Mouse (Mus musculus): ENCODE results near the gene Mgrn1.

The Mgrn1 gene

DNA sequence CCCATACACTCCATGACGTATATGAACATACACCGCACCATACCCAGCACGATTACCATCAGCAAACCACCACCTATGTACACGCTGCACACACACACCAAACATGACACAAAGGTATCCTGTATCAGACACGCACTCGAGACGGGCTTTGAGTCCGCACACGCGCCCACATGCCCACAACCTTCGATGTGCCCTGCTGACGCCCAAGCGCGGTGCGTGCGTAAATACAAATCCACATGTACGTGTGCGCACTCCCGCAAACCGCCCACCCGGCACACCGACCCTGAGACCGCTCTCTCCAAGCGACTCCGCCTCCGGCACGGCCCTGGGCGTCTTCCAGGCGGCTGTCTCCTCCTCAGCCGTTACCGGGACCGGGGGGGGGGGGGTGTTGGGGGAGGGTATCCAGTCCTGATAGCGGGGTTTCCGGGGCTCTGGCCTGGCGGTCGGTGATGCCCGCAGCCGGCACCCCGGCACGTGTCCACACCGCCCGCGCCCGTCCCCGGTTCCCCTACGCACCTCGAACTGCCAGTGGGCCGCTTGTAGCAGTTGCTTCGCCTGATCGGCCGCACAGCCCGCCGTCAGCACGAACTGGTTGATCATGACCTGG is 6.8 kb upstream of the Mgrn1 start:
- no peak for DNase-seq (ENCODE audit: low read depth, low spot score)

DNA sequence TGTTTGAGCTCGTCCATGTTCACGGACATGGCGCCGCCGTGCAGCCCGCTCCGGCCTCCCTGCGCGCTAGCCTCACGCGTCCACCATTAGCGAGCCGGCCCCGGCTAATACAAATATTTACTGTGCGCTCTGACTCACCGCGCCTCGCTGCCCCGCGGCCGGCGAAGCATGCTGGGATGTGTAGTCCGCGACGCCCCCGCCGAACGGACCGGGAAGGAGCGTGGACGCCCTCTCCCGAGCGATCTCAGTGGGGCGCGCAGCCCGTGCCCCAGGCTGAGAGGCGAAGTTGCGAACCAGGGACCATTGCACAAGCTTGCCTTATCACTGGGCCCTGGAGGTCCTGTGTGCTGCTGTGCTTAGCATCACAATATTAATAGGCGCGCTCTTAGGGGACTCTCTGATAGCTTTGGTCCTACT is 6.3 kb upstream of the Mgrn1 start:
- DNase-seq (ENCODE audit: low read depth, low spot score): peak; percentile 77

DNA sequence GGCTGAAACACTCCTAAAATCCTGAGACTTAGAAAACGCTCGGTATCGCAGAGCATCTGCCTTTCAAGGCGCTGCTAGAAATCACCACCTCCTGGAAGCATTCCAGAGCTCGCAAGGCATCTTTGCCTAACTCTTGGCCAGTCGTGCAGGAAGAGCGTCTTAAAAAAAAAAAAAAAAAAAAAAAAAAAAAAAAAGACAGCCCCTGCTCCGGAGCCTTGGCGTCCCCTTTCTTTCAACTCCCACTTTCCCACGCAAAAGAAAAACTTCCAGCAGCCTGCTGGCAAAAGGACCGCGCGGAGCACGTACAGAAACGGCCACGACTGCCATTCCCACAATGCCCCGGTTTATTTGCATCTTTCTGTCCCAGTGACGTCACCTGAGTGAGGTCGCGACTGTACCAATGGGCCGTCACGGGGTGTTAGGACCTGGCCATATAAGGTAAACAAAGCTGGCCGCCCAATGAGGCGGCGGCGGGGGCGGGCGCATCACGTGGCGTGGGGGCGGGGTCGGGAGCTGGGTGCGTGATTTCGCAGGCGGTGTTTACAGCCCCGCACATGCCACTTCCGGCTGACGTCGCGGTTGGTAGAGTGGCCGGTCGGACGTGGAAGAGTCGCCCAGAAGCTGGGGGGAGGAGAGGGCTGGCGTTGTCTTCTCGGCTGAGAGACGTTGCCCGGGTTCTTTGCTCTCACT is 5.8 kb upstream of the Mgrn1 start, which contains the start of gene Ubald1:
TSS of gene Ubald1 (minus strand) at position 180 of the 690 bp plus-strand sequence.
- peak; percentile 99 for DNase-seq (ENCODE audit: low read depth, low spot score)

GRCm38 (mm10) chr16:4881400-4882351 is 4.4 kb upstream of the Mgrn1 start:
- no peak for DNase-seq (ENCODE audit: low read depth, low spot score)

DNA sequence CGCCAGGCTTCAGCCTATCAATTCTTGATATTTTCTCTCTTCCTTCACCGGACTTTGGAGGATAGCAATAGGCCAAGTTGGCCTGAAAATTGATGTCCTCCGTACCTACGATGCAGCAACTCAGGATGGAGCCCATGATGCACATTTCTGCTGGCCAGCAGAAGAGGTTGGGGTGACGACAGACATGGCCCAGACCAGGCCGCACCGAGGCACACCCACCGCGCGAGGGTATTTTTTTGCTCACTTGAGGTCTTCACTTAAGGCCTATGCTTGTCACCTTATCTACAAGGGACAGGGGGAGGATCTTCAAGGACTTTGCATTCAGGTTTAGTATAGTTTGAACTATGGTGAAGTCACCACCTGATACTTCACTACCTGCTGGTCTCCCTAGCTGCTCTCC is 1.1 kb upstream of the Mgrn1 start:
- no peak for DNase-seq (ENCODE audit: low read depth, low spot score)

DNA sequence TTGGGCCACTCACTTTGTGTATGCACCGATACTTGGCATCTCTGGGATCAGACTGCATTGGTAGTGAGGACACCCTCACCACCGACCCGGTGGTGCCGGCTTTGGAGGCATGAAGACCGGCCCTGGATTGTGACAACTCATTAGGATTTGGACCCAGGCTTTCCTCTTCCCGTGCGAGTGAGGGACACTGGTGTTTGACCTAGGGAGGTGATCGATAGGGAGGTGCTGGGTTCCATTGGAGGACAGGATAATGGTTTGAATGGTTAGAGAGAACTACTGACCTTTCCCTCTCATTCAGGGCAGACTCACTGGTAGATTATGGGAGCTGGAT is 606 bp downstream of the Mgrn1 start:
- no peak for DNase-seq (ENCODE audit: low read depth, low spot score)

DNA sequence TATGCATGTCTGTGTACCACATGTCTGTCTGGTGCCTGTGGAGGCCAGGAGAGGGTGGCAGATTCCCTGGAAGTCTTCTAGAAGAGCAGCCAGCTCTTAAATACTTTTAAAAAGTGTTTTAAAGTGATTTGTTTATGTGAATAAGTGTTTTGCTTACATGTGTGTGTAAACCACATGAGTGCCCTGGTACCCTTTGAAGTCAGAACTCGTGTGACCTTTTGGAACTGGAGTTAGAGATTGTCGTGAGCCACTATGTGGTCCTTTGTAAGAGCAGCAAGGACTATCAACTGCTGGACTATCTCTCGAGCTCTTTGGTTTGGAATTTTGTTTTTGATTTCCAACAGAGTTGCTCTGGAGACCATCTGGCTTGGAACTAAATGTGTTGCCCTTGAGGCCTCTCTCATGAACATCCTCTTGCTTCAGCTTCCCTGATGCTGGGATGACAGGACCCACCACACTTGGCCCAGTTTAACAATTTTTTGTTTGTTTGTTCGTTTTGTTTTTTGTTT is 4.2 kb downstream of the Mgrn1 start:
- no peak for DNase-seq (ENCODE audit: low read depth, low spot score)

GRCm38 (mm10) chr16:4892171-4892570 is 6.1 kb downstream of the Mgrn1 start:
- no peak for DNase-seq (ENCODE audit: low read depth, low spot score)

DNA sequence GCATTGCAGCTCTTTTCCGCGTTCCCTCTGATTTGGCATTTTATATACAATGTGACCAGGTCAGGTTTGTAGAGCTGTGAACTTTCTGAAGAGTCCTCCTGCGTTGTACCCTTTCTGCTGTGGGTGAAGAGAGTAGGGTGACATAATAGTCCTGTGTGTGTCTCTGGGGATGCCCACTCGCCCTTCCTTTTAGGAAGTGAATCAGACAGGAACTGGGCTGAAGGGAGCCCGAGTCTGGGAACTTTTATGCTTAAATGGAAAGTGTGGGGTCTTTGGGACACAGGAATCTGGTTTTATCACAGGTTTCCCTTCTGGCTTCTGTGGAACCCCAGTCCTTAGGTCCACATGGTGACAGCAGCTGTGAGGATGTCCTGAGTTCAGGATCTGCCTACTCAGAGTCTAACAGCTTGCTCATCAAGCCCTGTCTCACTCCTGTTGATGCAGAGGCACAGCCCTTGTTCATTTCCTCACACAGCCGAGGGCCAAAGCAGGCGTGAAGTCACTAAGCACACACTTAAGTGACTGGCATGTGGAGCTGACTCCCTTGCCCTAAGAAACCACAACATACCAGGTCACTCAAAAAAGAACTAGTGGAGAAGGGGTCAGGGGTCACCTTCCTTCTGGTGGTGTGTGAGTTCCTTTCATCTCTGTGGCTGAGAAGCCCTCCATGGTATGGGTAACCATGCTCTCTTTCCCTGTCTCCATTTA is 8.3 kb downstream of the Mgrn1 start:
- DNase-seq (ENCODE audit: low read depth, low spot score): no peak

- DNase-seq (ENCODE audit: low read depth, low spot score): no peak
Observed at GRCm38 (mm10) chr16:4896249-4897027, 10.4 kb downstream of the Mgrn1 start.

DNA sequence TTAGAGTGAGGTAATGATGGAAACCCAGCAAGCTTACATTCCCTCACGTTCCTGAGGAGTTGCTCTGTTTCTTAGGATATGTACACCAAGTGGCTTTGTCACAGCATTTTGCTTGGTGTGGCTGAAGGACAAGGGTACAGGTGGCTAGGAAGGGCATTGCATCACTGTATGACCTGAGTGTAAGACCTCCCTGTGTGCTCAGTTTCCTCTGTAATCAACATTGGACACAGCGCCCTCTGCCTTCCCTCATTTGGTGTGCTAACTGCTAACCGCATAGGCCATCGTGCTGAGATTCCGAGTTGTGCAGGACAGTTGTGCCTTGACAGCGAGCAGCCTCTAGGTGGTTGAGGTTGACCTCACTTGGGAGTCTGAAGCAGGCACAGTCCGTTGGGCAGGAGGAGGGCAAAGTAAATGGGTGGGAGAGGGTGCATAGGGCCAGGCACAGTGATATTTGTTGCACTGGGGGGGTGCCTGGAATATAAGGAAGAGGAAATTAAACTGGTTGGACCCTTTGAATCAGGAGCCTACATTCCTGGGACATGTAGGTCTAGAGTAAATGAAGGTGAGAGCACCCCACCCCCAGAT is 11.2 kb downstream of the Mgrn1 start:
- no peak for DNase-seq (ENCODE audit: low read depth, low spot score)

DNA sequence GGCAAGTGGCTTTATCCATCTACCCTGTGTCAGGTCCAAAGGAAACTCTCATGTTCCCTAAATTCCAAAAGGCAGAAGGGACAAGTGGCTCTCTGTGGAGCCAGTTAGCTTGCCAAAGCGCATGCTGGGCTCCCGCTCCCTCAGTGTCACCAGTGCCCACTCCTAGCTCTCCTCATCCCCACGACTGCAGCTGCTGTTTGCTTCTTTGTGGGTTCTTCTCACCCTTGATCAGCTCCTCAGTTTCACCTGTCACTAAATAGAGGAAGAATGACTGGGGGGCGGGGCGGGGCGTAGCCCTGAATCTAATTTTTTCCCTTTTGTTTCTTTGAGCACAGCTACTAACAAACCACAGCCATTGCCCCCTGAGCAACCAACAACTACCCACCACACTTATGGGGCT is 12.8 kb downstream of the Mgrn1 start:
- no peak for DNase-seq (ENCODE audit: low read depth, low spot score)

GRCm38 (mm10) chr16:4899711-4900110 is 13.7 kb downstream of the Mgrn1 start:
- DNase-seq (ENCODE audit: low read depth, low spot score): no peak

DNA sequence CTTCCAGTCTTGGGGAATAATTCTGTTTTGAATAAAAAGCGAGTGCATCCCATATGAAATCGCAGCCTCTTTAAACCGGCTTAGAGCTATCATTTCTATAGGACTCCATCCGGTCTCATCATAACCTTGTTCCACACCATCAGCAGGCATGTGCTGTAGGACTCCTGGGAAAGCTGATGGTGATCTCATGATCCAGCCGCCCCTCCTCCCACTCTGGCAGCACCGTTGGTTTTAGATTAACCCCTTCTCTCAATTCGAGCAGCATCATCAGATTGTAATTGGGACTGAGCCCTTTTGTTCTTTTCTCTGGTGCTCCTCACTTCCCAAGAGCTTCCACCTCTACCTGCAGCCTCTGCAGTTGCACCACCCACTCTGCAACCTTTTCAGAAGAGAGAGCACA is 15.1 kb downstream of the Mgrn1 start:
- DNase-seq (ENCODE audit: low read depth, low spot score): no peak

GRCm38 (mm10) chr16:4902390-4902789 is 16.3 kb downstream of the Mgrn1 start:
- no peak for DNase-seq (ENCODE audit: low read depth, low spot score)

DNA sequence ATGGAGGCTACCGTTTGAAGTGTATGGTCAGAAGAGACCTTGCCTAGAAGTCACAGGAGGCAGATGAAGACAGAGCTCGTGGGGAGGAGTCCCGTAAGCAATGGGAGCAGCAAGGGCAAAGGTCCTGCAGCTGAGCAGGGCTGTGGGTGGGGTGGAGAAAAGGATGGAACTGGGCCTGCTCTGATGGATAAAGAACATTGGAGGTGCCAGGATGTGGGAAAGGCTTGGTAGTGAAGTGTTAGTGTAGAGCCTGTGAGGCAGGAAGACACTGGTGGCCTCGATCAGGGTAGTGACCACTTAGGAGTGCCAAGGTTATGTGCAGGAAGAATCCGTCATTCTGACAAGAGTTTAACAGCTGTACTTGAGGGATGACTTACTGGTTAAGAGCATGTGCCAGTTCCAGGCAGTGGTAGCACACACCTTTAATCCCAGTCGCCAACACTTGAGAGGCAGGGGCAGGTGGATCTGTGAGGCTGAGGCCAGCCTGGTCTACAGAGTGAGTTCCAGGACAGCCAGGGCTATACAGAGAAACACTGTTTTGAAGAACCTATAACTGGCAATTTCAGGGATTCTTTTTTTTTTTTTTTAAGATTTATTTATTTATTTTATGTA is 17.5 kb downstream of the Mgrn1 start:
- no peak for DNase-seq (ENCODE audit: low read depth, low spot score)

- no peak for DNase-seq (ENCODE audit: low read depth, low spot score)
Observed at GRCm38 (mm10) chr16:4904878-4905277, 18.8 kb downstream of the Mgrn1 start.

GRCm38 (mm10) chr16:4905591-4905990 is 19.5 kb downstream of the Mgrn1 start:
- no peak for DNase-seq (ENCODE audit: low read depth, low spot score)

GRCm38 (mm10) chr16:4906559-4906958 is 20.5 kb downstream of the Mgrn1 start:
- no peak for DNase-seq (ENCODE audit: low read depth, low spot score)

GRCm38 (mm10) chr16:4907386-4907785 is 21.3 kb downstream of the Mgrn1 start:
- DNase-seq (ENCODE audit: low read depth, low spot score): no peak
